Mouse (Mus musculus) mature B cell (primary cell): ENCODE results near the gene Tymp.

Experiments used
- in situ Hi-C: fragments of 300-500 bp; cut with MboI; formaldehyde crosslinking; loops from 2 replicates; pipeline ENCODE4 v1.14.3; 2019

The Tymp gene

DNA sequence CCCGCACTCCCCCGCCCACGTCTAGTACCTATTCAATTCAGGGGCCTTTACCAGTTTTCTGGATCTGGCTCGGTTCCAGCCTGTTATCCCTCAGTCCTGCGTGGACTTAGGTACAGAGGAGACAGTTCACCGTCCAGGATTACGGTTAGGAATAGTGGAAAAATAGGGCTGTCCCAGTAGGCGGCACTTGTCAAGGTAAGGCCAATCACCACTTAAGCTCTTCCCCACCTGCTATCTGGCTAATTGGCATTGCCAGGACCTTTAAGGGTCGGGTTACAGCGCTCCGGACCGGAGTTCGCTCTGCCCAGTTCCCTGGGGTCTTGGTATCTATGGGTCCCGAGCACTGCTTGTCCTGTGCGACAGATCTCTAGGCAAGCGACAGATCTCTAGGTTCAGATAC, at the start of gene Tymp:
Gene Tymp, minus strand, starts transcription at position 83 of the 400 bp plus-strand sequence.
- in situ Hi-C loops: no loop called here

DNA sequence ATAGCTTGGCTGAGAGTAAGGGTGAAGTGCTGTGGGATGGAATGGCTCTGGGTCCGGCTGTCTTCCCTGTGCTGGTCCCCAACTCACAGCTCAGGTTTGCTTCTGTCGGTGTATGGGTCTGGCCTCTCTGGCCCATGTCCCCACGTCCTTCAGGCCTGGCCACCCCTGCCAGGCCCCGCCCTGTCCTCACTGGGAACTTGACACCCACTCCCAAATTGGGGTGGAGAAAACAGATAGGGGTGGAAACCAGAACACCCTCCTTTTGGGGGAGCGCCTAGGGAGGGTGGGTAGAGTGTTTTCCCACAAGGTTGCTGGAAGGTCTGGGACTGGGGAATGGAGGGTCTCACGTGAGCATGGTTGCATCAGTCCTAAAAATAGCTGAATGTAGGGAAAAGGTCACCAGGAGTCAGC, 48.9 kb upstream of the Tymp start, which contains the start of gene Cpt1b:
Gene Cpt1b, minus strand, starts transcription at position 153 of the 411 bp plus-strand sequence.
- in situ Hi-C loops: no loop called here

DNA sequence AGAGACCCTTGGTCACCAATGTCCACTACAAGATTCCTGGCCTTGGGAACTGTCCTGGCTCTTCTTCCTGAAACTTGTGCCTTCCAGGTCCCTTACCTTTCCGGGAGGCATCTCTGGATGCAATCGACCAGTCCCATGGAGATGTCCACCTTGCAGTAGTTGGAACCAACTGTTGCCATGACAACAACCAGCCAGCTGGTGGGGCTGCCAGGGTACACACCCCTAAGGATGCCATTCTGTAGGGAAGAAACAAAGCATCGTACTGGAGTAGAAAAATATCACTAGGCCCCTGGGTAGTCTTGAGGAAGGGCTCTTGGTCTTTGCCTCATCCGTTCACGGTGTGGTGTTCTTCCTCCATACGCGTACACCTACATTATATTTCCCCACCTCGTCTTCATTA, 47.8 kb upstream of the Tymp start:
- in situ Hi-C loops: no loop called here

- in situ Hi-C loops: no loop called here
Measured at GRCm38 (mm10) chr15:89421938-89422337, 45.1 kb upstream of the Tymp start.

GRCm38 (mm10) chr15:89415282-89415681, 38.4 kb upstream of the Tymp start:
- in situ Hi-C loops: no loop called here

DNA sequence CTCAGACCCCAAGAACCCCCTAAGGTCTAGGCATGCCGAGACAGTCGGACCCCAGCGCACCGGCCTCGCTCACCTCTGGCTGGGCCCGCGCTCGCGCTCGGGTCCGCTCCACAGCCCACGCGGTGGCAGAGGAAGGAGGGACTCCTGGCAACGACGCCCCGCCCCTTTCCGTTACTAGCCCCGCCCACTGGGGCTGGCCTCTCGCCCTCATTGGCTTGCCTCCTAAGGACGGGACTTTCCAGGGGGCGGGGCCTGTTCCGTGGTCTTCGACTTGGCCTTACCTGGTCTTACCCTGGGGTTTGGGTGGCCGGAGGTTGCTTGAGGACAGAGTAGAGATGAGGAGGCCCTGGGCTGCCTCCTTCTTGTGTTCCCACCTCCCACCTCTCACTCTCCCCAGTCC, 33.3 kb upstream of the Tymp start, which contains the start of gene Syce3:
Gene Syce3, minus strand, starts transcription at position 386 of the 400 bp plus-strand sequence.
- in situ Hi-C loops: no loop called here

- in situ Hi-C loops: no loop called here
Measured at GRCm38 (mm10) chr15:89406691-89407090, 29.9 kb upstream of the Tymp start.

GRCm38 (mm10) chr15:89404831-89405623, 28.2 kb upstream of the Tymp start:
- in situ Hi-C loops: no loop called here

GRCm38 (mm10) chr15:89402471-89402870, 25.6 kb upstream of the Tymp start:
- in situ Hi-C loops: no loop called here

- in situ Hi-C loops: no loop called here
Measured at GRCm38 (mm10) chr15:89399716-89400115, 22.9 kb upstream of the Tymp start.

DNA sequence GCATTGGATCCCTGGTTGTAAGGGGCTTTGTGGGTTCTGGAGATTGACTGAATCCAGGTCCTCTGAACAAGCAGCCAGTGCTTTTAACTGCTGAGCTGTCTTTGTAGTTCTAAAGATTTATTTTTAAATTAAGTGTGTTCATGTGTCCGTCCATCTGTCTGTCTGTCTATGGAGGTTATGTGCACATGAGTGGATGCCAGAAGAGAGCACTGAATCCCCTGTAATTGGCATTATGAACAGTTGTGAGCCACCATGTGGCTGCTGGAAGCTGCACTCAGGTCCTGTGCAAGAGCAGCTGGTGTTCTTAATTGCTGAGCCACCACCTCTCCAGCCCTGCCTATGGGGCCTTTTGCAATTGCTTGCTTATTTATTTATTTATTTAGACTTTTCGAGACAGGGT, 21.3 kb upstream of the Tymp start:
- in situ Hi-C loops: no loop called here

- in situ Hi-C loops: no loop called here
Measured at GRCm38 (mm10) chr15:89396883-89397282, 20.0 kb upstream of the Tymp start.

DNA sequence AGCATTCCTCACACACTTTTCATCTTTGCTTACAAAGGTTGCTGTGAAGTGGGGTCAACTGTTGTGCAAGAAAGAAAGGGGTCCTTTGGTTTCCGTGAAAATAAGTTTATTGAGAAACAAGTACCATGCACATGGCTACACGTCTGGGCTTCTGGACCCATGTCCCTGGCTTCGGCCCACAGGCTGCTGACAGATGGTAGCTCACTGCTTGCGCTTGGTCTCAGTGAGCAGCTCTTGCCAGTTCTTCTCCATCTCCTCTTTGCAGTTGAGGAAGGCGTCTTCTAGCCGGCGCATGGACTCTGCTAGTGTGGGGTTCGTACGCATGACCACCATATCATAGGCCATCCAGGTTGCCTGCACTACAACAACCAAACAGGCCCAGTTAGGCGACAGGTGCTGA, 13.2 kb upstream of the Tymp start:
- in situ Hi-C loops: no loop called here

DNA sequence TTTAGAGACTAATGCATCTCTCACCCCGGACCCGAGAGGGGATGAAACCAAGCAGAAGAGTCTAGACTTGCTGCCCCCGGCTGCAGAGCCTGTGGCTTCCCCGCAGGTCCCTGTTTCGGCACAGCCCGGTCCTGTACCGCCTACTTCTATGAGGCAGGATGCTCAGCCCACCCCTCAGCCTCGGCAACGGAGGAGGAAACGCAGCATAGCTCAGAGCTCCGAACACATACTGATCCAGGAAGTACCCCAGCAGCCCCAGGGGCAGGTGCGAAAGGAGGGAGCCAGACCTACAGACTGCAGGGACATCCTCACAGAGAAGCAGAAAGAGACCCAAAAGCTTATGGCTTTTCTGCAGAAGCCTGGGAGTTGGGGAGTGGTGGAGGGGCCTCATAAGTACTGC, 10.3 kb upstream of the Tymp start:
- in situ Hi-C loops: no loop called here

DNA sequence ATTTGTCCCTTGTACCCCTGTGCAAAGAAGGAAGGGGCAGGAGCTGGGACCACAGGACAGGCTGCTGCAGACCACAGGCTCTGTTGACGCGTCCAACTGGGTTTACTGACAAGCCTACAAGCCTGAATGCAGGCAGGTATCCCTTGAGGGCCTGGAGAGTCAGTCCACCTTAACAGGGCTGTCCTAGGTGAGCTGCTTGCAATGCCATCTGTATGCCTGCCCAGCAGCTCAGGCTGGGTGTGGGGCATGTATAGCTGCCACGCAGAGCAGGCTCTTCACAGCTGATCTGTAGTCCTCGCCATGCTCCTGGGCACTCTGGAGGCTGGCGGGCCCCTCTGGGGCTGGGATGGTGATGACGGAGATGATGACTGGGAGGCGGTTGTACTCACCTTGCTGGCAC, 7.8 kb upstream of the Tymp start, which contains the start of gene Klhdc7b:
Gene Klhdc7b, plus strand, starts transcription at position 301 of the 400 bp plus-strand sequence.
- in situ Hi-C loops: no loop called here

GRCm38 (mm10) chr15:89379429-89379828, 2.6 kb upstream of the Tymp start:
- in situ Hi-C loops: no loop called here

DNA sequence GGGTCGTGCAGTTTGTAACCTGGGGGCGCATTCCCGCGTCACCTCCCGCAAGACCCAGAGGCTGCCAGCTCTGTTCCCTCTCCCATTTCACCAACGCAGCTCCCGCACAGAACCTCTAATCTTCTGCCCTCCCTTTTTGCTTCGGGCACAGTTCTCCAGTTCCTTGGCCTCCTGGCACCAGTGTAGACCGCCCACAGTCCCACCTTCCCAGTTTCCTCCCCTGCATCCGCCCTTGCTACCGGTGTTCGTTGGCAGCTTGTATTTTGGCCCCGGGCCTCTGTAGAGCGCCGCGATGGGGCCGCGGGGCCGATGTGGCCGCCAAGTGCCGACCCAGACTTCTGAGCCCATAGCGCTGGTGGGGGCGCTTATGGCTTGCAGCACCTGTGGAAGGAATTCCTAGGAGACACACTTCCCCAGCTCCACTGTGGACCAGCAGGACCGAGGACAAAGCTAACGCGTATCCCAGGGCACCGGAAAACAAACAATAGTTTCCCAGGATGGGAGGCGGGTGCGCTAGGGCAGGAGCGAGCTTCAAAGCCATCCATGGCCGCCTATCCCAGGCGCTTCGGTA, 2.1 kb upstream of the Tymp start, which contains the start of gene Odf3b:
Gene Odf3b, minus strand, starts transcription at position 452 of the 571 bp plus-strand sequence.
- in situ Hi-C loops: no loop called here

DNA sequence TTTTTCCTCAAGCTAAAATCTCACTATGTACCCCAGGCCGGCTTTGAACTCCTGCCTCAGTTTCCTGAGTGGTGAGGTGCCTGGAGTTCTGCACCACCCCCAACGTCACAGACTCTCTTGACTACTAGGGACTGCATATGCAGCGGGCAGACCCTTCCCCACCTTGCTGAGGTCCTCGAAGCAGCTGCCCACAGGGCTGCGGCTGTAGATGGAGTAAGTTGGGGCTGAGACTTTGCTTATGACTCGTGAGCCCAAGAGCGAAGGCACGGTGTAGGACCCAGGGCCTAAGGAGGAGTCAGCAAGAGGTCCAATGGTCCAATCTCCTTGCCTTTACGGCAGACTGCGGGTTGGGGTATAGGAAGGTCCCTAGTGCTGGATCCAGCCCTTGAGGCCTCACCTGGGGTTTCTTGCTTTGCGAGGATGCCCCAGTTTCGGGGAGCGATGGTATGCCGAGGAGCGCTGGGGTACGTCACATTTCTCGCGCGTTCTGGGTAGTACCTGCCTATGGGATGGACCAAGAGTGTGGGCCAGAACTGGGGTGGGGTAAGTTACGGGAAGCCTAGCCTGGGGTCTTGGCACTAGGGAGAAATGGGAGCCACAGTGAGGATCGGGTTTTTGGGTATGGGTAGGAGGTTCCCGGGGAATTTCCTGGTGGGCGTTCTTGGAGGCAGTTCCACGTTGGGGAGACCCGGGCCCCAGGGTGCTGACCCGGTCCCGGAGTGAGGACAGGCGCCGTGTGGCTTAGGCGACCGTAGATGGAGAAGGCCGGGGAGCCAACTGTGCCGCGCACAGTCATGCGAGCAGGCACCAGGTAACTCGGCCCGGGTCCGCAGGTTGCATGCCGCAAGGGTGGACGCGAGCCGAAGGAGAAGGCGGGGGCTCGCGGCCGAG, 1.3 kb upstream of the Tymp start:
- in situ Hi-C loops: no loop called here

- in situ Hi-C loops: no loop called here
Measured at GRCm38 (mm10) chr15:89377362-89377761, 523 bp upstream of the Tymp start.

GRCm38 (mm10) chr15:89376040-89376439, 799 bp downstream of the Tymp start:
- in situ Hi-C loops: no loop called here

DNA sequence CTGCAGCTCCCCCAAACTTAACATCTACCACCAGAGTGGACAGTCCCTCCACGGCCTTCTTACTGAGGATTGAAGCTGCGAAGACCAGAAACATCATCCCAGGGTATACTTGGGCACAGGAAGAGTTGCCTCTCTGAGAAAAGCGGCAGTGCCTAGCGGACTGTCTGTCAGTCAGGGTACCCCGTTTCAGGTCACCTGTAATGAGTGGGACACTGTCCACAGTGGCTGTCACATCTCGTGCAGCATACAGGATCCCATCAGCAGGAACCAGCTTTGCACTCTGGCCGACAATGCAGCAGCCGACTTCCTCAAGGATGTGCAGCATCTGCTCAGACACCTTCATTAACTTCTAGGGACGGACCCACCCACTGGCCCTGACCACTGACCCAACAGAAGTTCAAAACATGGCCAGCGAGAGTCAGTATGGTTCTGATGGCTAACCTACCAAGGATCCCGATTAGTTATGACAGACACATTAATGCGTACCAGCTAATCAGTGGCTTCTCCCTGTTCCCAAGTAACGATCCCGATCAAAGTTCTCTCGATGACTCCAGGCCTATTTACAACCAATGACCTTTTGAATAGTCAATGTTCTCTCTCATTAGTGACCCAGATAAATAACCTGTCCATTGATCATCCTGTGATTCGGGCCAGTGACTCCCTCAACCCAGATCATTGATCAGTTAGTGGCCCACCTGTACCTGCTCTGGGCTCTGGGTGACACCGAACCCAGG, 1.9 kb downstream of the Tymp start:
- in situ Hi-C loops: no loop called here

GRCm38 (mm10) chr15:89374340-89374739, 2.5 kb downstream of the Tymp start:
- in situ Hi-C loops: no loop called here
